Mouse (Mus musculus): Measurements from ENCODE around the gene Vamp4.
"Not testable (repeated sequence)": the region's sequence is repeated elsewhere in the genome, so short reads cannot be mapped to it uniquely, and the experiment has no call there.

Vamp4 gene

GRCm38 (mm10) chr1:162590415-162590997, 20.2 kb downstream of the Vamp4 start:
- DNase-seq, result no peak

- DNase-seq, result no peak
Measured at GRCm38 (mm10) chr1:162597379-162598102, 27.2 kb downstream of the Vamp4 start.

GRCm38 (mm10) chr1:162599617-162600016, 29.3 kb downstream of the Vamp4 start:
- DNase-seq, result no peak

- DNase-seq, result no peak
Measured at GRCm38 (mm10) chr1:162601288-162601687, 31.0 kb downstream of the Vamp4 start.

GRCm38 (mm10) chr1:162608127-162608526, 37.8 kb downstream of the Vamp4 start:
- DNase-seq, result no peak

GRCm38 (mm10) chr1:162609633-162610250, 39.4 kb downstream of the Vamp4 start:
- DNase-seq, result no peak

GRCm38 (mm10) chr1:162611191-162611590, 40.9 kb downstream of the Vamp4 start:
- no peak for DNase-seq

- peak; percentile 9 for DNase-seq
Measured at GRCm38 (mm10) chr1:162615511-162615910, 45.2 kb downstream of the Vamp4 start.

GRCm38 (mm10) chr1:162620487-162620886, 50.2 kb downstream of the Vamp4 start:
- no peak for DNase-seq

- DNase-seq, result no peak
Measured at GRCm38 (mm10) chr1:162623895-162624294, 53.6 kb downstream of the Vamp4 start.

- no peak for DNase-seq
Measured at GRCm38 (mm10) chr1:162625229-162625628, 54.9 kb downstream of the Vamp4 start.

- DNase-seq, result not testable (repeated sequence)
Measured at GRCm38 (mm10) chr1:162627821-162628220, 57.5 kb downstream of the Vamp4 start.

- DNase-seq, result not testable (repeated sequence)
Measured at GRCm38 (mm10) chr1:162628326-162628725, 58.0 kb downstream of the Vamp4 start.

GRCm38 (mm10) chr1:162635291-162635931, 65.1 kb downstream of the Vamp4 start:
- DNase-seq, result not testable (repeated sequence)

- no peak for DNase-seq
Measured at GRCm38 (mm10) chr1:162636516-162636915, 66.2 kb downstream of the Vamp4 start.

GRCm38 (mm10) chr1:162638535-162638934, 68.2 kb downstream of the Vamp4 start:
- DNase-seq, result no peak

- DNase-seq, result no peak
Measured at GRCm38 (mm10) chr1:162639051-162639750, 68.9 kb downstream of the Vamp4 start, which contains the start of gene Myoc. TSS of gene Myoc (plus strand) at chr1:162639155.

GRCm38 (mm10) chr1:162639861-162640260, 69.5 kb downstream of the Vamp4 start:
- DNase-seq, result no peak

- no peak for DNase-seq
Measured at GRCm38 (mm10) chr1:162642591-162642990, 72.3 kb downstream of the Vamp4 start.

- DNase-seq, result peak; percentile 50
Measured at GRCm38 (mm10) chr1:162643752-162644151, 73.4 kb downstream of the Vamp4 start.

- no peak for DNase-seq
Measured at GRCm38 (mm10) chr1:162646083-162646686, 75.9 kb downstream of the Vamp4 start.

GRCm38 (mm10) chr1:162648416-162648815, 78.1 kb downstream of the Vamp4 start:
- no peak for DNase-seq

All from right cerebral cortex, adult 18-20 months (tissue).